Mouse (Mus musculus) left cerebral cortex, adult 8-10 months (tissue): ENCODE results near the gene Ss18l1. TPM values are rescaled to one million over a fixed set of nuclear protein-coding genes. Genes with fewer than 3 reads are reported as not detected.

Experiments used
- DNase-seq, 2 experiments: peaks; one replicate each; pipeline ENCODE4 v3.0.0; 2022; ENCODE audit warnings: low spot score in 2 of 2
- total RNA-seq, 4 experiments: library from RNA; stranded (reverse); gene quantifications; 2 replicates each; pipeline ENCODE4 v1.2.4; 2022

Gene Ss18l1
- total RNA-seq, 4 experiments from 2014 or later = 37.1 to 40.6 (median 38.9) TPM

- peak in 1 of 2 experiments; percentile 10 for DNase-seq
Observed at GRCm38 (mm10) chr2:180085926-180086636, 43.8 kb downstream of the Ss18l1 start.

GRCm38 (mm10) chr2:180086637-180087027 lies 44.3 kb downstream of the Ss18l1 start:
- DNase-seq = no peak

- no peak for DNase-seq
Observed at GRCm38 (mm10) chr2:180087472-180087871, 45.2 kb downstream of the Ss18l1 start.

DNA sequence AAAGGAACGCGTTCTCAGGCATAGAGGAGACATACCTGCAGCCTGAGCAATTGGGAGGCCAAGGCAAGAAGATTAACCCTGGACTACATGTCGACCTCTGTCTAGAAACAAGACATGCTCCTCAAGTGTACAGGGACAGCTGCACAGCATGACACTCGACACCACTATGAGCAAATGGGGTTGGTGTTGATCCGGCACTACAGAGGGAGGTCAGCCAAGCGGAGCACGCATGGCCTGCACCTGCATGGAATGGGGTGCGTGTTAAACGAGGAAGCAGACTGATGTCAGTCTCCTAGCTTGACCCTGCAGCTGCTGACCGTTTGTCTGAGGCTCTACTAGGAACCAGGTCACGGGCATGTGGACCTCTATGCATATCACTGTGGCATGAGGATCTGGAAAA lies 48.0 kb downstream of the Ss18l1 start:
- DNase-seq = no peak

DNA sequence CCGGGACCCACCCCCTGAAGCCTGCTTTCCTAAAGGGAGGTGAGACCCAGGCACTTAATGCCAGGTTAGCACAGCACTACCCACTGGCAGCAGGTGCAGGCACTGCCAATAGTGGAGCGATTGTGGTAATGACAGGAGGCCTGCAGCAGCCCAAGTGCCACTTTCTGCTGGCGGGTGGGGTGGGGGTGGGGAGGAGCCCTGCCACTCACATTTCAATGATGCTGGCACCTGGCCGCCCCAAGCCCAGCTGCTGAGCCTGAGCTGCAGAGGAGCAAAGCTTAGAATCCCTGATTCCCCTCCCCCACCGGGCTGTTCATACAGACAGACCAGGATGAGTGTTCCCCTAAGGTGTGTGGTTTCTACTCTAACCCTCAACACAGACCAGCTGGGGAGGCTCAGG lies 53.4 kb downstream of the Ss18l1 start:
- DNase-seq = no peak

GRCm38 (mm10) chr2:180097585-180097984 lies 55.3 kb downstream of the Ss18l1 start:
- no peak for DNase-seq

DNA sequence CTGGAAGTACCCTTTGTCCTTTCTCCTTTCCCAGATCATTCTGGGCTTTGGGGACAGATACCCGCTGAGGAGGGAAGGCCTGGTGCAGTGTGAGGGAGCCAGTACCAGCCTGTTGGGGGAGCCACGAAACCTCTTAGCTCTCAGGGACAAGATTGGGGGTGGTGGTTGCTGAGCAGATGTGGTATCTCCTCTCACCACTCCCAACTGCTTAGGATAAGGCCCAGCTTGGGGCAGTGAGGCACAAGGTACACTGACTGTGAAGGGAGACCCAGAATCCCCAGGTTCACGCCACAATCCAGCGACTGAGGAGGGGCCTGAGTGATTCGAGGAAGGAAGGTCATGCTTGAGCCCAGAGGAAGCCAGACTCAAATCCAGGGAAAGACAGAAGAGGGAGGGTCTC lies 55.9 kb downstream of the Ss18l1 start:
- no peak for DNase-seq

DNA sequence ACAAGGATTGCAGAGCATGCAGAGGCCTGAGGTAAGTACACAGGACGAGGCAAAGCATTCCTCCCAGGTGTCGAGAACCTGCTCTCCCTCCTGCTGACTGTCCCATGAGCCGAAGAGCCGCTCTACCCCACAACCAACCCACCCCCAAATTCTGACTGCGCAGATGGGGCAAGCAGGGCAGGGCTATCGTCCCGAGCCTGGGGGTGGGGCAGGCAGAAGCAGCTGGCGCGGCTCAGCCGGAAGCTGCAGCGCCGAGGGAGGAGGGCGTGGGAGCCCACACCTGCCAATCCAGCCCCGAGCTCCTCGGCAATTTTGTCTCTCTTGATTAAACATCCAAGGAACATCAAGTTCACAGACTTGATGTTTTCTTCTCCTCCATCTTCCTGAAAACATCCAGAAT lies 57.2 kb downstream of the Ss18l1 start:
- no peak for DNase-seq

GRCm38 (mm10) chr2:180103151-180103977 lies 61.1 kb downstream of the Ss18l1 start:
- DNase-seq = no peak

GRCm38 (mm10) chr2:180103978-180104658 lies 61.8 kb downstream of the Ss18l1 start, which contains the start of gene Hrh3:
TSS of gene Hrh3 (minus strand) at chr2:180104488.
- DNase-seq = peak in 1 of 2 experiments; percentile 62

DNA sequence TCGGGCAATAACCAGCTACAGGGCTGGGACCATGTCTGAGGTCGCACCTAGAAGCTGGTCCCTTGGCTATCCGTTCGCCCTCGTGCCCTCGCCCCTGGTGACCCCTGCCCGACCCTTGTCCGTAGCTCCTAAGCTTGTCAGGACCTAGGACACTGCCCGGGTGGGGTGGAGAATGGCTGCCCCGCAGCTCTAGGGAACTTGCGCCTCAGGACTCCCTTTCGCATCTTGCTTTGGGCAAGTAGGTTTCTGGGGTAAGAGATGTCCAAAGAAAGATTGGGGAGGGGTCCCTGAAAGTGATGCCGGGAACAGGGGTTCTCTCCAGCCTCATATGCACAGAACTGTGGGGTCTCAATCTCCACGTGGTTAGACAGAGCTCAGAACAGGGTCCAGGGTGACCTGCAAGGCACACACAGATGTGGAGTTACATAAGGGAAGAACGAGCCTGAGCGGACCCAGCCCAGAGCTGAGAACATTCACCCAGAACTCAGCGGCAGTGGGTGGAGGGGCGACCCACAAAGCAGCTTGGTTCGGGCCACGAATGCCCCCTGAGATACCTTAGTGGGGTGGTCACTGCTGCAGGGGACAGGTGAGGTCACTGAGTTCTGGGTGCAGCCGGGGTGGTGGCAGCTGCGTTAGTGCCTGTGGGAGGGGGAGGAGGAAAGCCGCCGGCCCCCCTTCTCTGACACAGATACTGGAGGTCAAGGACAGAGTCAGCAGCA lies 62.5 kb downstream of the Ss18l1 start:
- DNase-seq = no peak

- no peak for DNase-seq
Observed at GRCm38 (mm10) chr2:180105441-180106190, 63.3 kb downstream of the Ss18l1 start.

DNA sequence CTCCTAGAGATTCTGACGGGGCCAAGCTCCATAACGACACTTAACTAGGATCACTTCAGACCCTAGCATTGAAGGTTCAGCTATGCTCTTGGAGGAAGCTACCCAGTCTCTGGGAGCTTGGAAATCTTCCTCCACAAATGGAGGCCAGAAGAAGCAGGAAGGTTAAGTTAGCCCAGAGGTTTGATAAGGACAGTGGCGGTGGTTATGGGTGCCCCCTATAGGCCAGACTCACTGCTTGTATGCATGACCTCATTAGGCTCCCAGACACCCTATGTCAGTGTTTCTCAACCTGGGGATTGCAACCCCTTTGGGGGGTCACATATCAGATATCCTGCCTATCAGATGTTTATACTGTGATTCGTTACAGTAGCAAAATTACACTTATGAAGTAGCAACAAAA lies 64.8 kb downstream of the Ss18l1 start:
- DNase-seq = no peak

GRCm38 (mm10) chr2:180108285-180108684 lies 66.0 kb downstream of the Ss18l1 start:
- no peak for DNase-seq

DNA sequence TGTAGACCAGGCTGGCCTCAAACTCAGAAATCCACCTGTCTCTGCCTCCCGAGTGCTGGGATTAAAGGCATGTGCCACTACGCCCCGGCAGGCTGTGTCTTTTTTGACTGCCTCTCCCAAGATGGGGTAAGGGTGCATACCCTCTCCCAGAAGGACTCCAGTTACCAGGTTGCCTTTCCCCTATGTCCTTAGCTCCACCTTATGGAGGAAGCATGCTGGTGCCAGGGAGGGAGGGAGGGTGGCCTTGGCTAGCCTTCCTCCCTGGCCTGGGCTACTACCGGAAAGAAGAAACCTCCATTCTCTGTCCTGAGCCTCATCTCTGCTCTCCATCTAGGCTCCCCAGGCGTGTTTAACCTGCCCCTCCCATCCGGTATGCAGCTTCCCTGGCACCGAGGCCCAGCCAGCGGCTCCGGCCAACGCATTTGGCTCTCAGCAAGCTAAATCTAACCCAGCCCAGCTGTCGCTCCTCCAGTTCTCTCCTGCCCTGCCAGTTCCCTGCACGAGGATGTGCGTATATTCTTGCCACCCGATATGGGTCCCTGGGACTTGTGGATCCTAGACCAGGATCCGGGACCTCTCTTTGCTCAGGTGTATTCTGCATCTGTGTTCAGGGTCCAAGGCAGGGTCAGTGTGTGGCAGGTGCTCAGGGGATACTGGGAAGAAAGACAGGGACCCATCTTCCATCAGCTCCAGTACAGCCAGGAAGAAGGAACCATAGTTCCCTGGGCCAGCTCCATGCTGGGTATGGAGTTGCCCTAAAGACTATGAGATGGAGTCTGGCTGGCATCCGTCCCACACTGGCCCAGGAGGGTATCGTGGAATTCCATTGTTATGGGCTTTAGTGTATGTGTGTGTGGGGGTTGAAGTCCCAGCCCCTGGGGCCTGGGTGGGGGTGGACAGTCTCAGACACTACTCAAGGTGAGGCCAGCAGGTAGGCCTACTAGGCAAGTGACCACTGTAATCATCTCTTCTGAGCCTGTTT lies 71.9 kb downstream of the Ss18l1 start:
- peak in 1 of 2 experiments; percentile 88 for DNase-seq

DNA sequence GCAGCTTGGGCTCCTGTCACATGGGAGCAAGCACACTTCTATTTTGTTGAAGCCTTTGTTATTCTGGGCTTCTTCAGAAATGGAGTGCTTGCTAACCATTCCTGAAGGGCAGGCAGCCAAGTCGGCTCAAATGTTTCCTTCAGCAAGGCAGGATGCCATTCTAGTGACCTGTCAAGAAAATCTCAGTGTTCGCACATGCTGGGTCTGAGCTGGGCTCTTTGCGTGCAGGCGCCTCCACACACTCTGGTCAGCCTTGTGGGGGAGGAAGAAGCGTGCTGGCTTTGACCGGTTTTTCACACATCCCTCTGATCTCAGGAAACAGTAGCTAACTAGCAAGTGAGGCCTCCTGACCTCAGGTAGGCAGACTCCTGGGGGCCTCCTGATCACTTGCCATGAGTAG lies 73.0 kb downstream of the Ss18l1 start:
- peak in 1 of 2 experiments; percentile 70 for DNase-seq

DNA sequence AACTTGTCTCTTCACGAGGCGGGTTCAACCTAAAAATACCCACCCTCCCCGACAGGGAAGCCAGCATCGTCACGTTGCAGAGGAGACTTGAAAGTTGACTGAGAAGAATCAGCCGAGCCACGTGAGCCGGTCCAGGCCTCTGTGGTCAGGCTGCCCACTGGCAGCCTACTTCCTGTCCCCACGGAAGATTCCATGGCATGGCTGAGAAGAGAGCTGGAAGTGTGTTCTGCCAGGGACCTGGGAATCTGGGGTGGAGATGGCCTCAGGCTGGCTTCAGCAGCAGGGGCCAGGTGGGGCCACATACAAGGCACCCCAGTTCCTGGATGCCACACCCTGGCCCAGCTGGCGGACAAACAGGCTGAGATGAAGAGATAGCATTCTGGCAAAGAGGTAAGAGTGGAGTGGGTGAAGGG lies 73.8 kb downstream of the Ss18l1 start:
- peak in 1 of 2 experiments; percentile 66 for DNase-seq

GRCm38 (mm10) chr2:180116741-180117484 lies 74.6 kb downstream of the Ss18l1 start:
- peak in 1 of 2 experiments; percentile 48 for DNase-seq
